Comparison of ENCODE assay signal across 23 mouse cellular contexts in the genomic region with DNA sequence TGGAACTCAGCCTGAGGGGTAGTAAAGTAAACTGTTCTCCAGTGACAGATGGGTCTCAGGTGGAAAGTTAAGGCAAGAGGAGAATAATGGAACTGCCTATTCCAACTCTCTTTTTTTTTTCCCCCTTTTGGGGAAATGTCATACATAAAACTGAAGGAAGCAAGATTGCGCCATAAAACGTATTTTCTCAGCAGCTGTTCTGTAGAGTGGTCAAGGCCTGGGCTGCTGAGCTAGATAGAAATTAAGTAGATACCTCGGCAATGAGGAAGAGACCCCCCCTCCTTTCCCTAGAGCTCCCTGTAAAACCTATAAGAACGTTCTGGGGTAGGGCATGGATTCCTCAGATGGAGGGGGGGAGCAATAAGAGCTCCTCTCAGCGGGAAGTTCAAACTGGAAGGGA. TPM values are rescaled to one million over a fixed set of nuclear protein-coding genes. Genes with fewer than 3 reads are reported as not detected.
DNase-seq lines count a peak whose midpoint lies in the region; ATAC-seq and TF ChIP-seq lines count a peak whose summit lies in the region.
"Had no signal": no experiment of that assay in that cellular context is flagged by ENCODE, and none has a peak within 500 bp of the region (broad histone marks: within the 10 kb centered on the region; RNA-seq: fewer than 3 reads in every experiment).

No protein-coding gene starts in this region.

- no peak for DNase-seq in hindbrain, embryonic 10.5 days (ENCODE audit: low spot score)
- no peak for DNase-seq in liver, postnatal 0 days
- DNase-seq in 416B (ENCODE audit: low read depth) = peak; percentile 70
- DNase-seq in gastrocnemius, adult 8-10 months (ENCODE audit: low spot score in 2 of 2) = no peak
- no peak for DNase-seq in left cerebral cortex, postnatal 36 days (ENCODE audit: low spot score in 2 of 2)
- DNase-seq: adrenal gland, postnatal 14 days; cerebellum, adult 2 months; cerebellum, postnatal 10 days; embryo, embryonic 11 days; gastrocnemius, adult 2 months; gastrocnemius, postnatal 36 days; heart, adult 2 months; heart, postnatal 14 days had no signal

- no peaks in the 10 kb centered on the region for H3K36me3 ChIP-seq in hindbrain, embryonic 10.5 days
- H3K36me3 ChIP-seq in hindbrain, embryonic 13.5 days = no peaks in the 10 kb centered on the region
- H3K36me3 ChIP-seq in liver, postnatal 0 days (replicated peaks; ENCODE audit: insufficient read depth, low read length) = no peaks in the 10 kb centered on the region
- no peaks in the 10 kb centered on the region for H3K36me3 ChIP-seq in liver, embryonic 12.5 days
- no peaks in the 10 kb centered on the region for H3K36me3 ChIP-seq in intestine, postnatal 0 days (ENCODE audit: control insufficient read depth, insufficient read depth)
- H3K36me3 ChIP-seq: embryonic facial prominence, embryonic 15.5 days; forebrain, embryonic 10.5 days; heart, embryonic 15.5 days; hindbrain, embryonic 15.5 days had no signal

- no peak for ATAC-seq in hindbrain, embryonic 13.5 days (ENCODE audit: low FRiP score)
- no peak for ATAC-seq in liver, postnatal 0 days
- no peak for ATAC-seq in liver, embryonic 12.5 days
- ATAC-seq in intestine, postnatal 0 days = no peak
- ATAC-seq: forebrain, embryonic 14.5 days had no signal

- no peaks in the 10 kb centered on the region for H3K9me3 ChIP-seq in hindbrain, embryonic 10.5 days
- no peaks in the 10 kb centered on the region for H3K9me3 ChIP-seq in hindbrain, embryonic 13.5 days
- no peaks in the 10 kb centered on the region for H3K9me3 ChIP-seq in liver, postnatal 0 days (ENCODE audit: low read length)
- no peaks in the 10 kb centered on the region for H3K9me3 ChIP-seq in liver, embryonic 12.5 days (replicated peaks)
- no peaks in the 10 kb centered on the region for H3K9me3 ChIP-seq in intestine, postnatal 0 days (ENCODE audit: control insufficient read depth)
- H3K9me3 ChIP-seq: embryonic facial prominence, embryonic 15.5 days; forebrain, embryonic 10.5 days; heart, embryonic 15.5 days; hindbrain, embryonic 15.5 days had no signal

- no peaks in the 10 kb centered on the region for H3K27me3 ChIP-seq in hindbrain, embryonic 10.5 days (ENCODE audit: insufficient read depth, poor library complexity, severe bottlenecking)
- H3K27me3 ChIP-seq in hindbrain, embryonic 13.5 days = 0 out of 2 replicates have a peak, but pooled peaks cover 1% of the 10 kb centered on the region
- H3K27me3 ChIP-seq in liver, postnatal 0 days (ENCODE audit: insufficient read depth, low read length) = no peaks in the 10 kb centered on the region
- peaks cover 3% of the 10 kb centered on the region; the same call in 1 of the 2 replicates for H3K27me3 ChIP-seq in liver, embryonic 12.5 days (replicated peaks)
- peaks cover 5% of the 10 kb centered on the region; the same call in 1 of the 2 replicates for H3K27me3 ChIP-seq in intestine, postnatal 0 days (replicated peaks; ENCODE audit: control insufficient read depth, insufficient read depth, low read length)
- H3K27me3 ChIP-seq: embryonic facial prominence, embryonic 15.5 days; heart, embryonic 15.5 days; hindbrain, embryonic 15.5 days had no signal

- TF ChIP-seq CTCF in liver, postnatal 0 days (IDR thresholded peaks at IDR 0.05; ENCODE audit: low read depth) = no peak
- no peak for TF ChIP-seq CTCF in intestine, postnatal 0 days (IDR thresholded peaks at IDR 0.05; ENCODE audit: low read depth)

- no peak overlapping the region for H3K4me3 ChIP-seq in hindbrain, embryonic 10.5 days
- H3K4me3 ChIP-seq in hindbrain, embryonic 13.5 days = no peak overlapping the region
- H3K4me3 ChIP-seq in liver, postnatal 0 days (ENCODE audit: low read depth, low read length) = no peak overlapping the region
- H3K4me3 ChIP-seq in liver, embryonic 12.5 days = no peak overlapping the region
- no peak overlapping the region for H3K4me3 ChIP-seq in intestine, postnatal 0 days (ENCODE audit: low read depth, low read length)
- H3K4me3 ChIP-seq: embryonic facial prominence, embryonic 15.5 days; erythroblast, embryonic 14.5 days; forebrain, embryonic 10.5 days; gastrocnemius, adult 2 months; heart, adult 2 months; heart, embryonic 15.5 days; hindbrain, embryonic 15.5 days had no signal

- no peak for TF ChIP-seq EP300 in liver, postnatal 0 days (IDR thresholded peaks at IDR 0.05; ENCODE audit: low read depth)

- no peak overlapping the region for H3K4me2 ChIP-seq in hindbrain, embryonic 13.5 days
- H3K4me2 ChIP-seq in liver, postnatal 0 days (ENCODE audit: low read depth, low read length) = peak overlapping the region; percentile 22; the same call in 1 of the 2 replicates
- no peak overlapping the region for H3K4me2 ChIP-seq in liver, embryonic 12.5 days
- 0 out of 2 replicates have a peak overlapping the region, but pooled peaks have one; percentile 6 for H3K4me2 ChIP-seq in intestine, postnatal 0 days (replicated peaks; ENCODE audit: low read depth)
- H3K4me2 ChIP-seq: embryonic facial prominence, embryonic 15.5 days; heart, embryonic 11.5 days; heart, embryonic 15.5 days; hindbrain, embryonic 15.5 days had no signal

- H3K27ac ChIP-seq in hindbrain, embryonic 10.5 days = peak overlapping the region; percentile 37
- no peak overlapping the region for H3K27ac ChIP-seq in hindbrain, embryonic 13.5 days
- peak overlapping the region; percentile 25; the same call in 1 of the 2 replicates for H3K27ac ChIP-seq in liver, postnatal 0 days (ENCODE audit: low read depth)
- no peak overlapping the region for H3K27ac ChIP-seq in liver, embryonic 12.5 days
- H3K27ac ChIP-seq in intestine, postnatal 0 days (ENCODE audit: low read depth, low read length) = no peak overlapping the region
- H3K27ac ChIP-seq: embryonic facial prominence, embryonic 15.5 days; forebrain, embryonic 10.5 days; gastrocnemius, adult 2 months; heart, adult 2 months; heart, embryonic 15.5 days; hindbrain, embryonic 15.5 days had no signal

- H3K9ac ChIP-seq in hindbrain, embryonic 13.5 days = no peak overlapping the region
- H3K9ac ChIP-seq in liver, postnatal 0 days (replicated peaks) = no peak overlapping the region
- no peak overlapping the region for H3K9ac ChIP-seq in liver, embryonic 12.5 days
- no peak overlapping the region for H3K9ac ChIP-seq in intestine, postnatal 0 days (ENCODE audit: low read depth, low read length)
- H3K9ac ChIP-seq: embryonic facial prominence, embryonic 15.5 days; heart, embryonic 15.5 days; hindbrain, embryonic 15.5 days had no signal

- peaks cover 21% of the 10 kb centered on the region for H3K4me1 ChIP-seq in hindbrain, embryonic 10.5 days (replicated peaks)
- H3K4me1 ChIP-seq in hindbrain, embryonic 13.5 days (replicated peaks) = peaks cover 3% of the 10 kb centered on the region; the same call in 1 of the 2 replicates
- peaks cover 3% of the 10 kb centered on the region for H3K4me1 ChIP-seq in liver, postnatal 0 days (ENCODE audit: insufficient read depth)
- H3K4me1 ChIP-seq in liver, embryonic 12.5 days = peaks cover 18% of the 10 kb centered on the region
- peaks cover 3% of the 10 kb centered on the region; the same call in 1 of the 2 replicates for H3K4me1 ChIP-seq in intestine, postnatal 0 days (replicated peaks; ENCODE audit: control insufficient read depth, insufficient read depth, low read length)

- intact Hi-C loops in left cerebral cortex, postnatal 36 days (cut with DNase I) = no loop called here

- WGBS in hindbrain, embryonic 10.5 days = 84% methylated on average over 5 of the region's 5 CpGs
- WGBS in hindbrain, embryonic 13.5 days = 80% methylated on average over 5 of the region's 5 CpGs
- whole genome bisulfite sequencing in liver, postnatal 0 days (ENCODE audit: insufficient replicate concordance) = 46% methylated on average over 5 of the region's 5 CpGs
- WGBS in liver, embryonic 12.5 days (ENCODE audit: insufficient replicate concordance) = 55% methylated on average over 5 of the region's 5 CpGs
- 51% methylated on average over 5 of the region's 5 CpGs for WGBS in intestine, postnatal 0 days

RNA-seq across cellular contexts. Expression of a gene that starts 26.6 kb away (rescaled TPM):
- polyA plus RNA-seq in hindbrain, embryonic 10.5 days (2016; fragmentation: Nextera tagmentation; extraction: Ambion mirVana) = 6.8 and 8.3 TPM in 2 replicates
- polyA plus RNA-seq in hindbrain, embryonic 13.5 days (2015; fragmentation: Nextera tagmentation; extraction: Ambion mirVana) = 11.5 and 12.3 TPM in 2 replicates
- 25.6 and 25.8 TPM in 2 replicates for polyA plus RNA-seq in liver, postnatal 0 days (2015; fragmentation: Nextera tagmentation; extraction: Ambion mirVana)
- 20.9 and 21.3 TPM in 2 replicates for polyA plus RNA-seq in liver, embryonic 12.5 days (2016; fragmentation: Nextera tagmentation; extraction: Ambion mirVana)
- 12.3 and 14.8 TPM in 2 replicates for polyA plus RNA-seq in intestine, postnatal 0 days (2015; fragmentation: Nextera tagmentation; extraction: Ambion mirVana)
- 1 to 10 TPM; 7.2 to 8.1 (median 7.8) TPM for total RNA-seq in gastrocnemius, adult 8-10 months (2022)
- total RNA-seq in left cerebral cortex, postnatal 36 days (2021) = 10 to 100 TPM; 19.3 to 20.0 TPM

RNA-seq across cellular contexts. Expression of a gene that starts 40.5 kb away (rescaled TPM):
- polyA plus RNA-seq in hindbrain, embryonic 10.5 days (2016; fragmentation: Nextera tagmentation; extraction: Ambion mirVana) = 3.7 and 4.2 TPM in 2 replicates
- polyA plus RNA-seq in hindbrain, embryonic 13.5 days (2015; fragmentation: Nextera tagmentation; extraction: Ambion mirVana) = 2.6 and 3.4 TPM in 2 replicates
- 1.3 and 1.4 TPM in 2 replicates for polyA plus RNA-seq in liver, postnatal 0 days (2015; fragmentation: Nextera tagmentation; extraction: Ambion mirVana)
- polyA plus RNA-seq in liver, embryonic 12.5 days (2016; fragmentation: Nextera tagmentation; extraction: Ambion mirVana) = 4.0 and 4.3 TPM in 2 replicates
- polyA plus RNA-seq in intestine, postnatal 0 days (2015; fragmentation: Nextera tagmentation; extraction: Ambion mirVana) = 2.3 and 3.4 TPM in 2 replicates
- 10 to 100 TPM; 11.9 to 15.9 (median 13.6) TPM for total RNA-seq in gastrocnemius, adult 8-10 months (2022)
- total RNA-seq in left cerebral cortex, postnatal 36 days (2021) = 10 to 100 TPM; 13.4 to 19.0 TPM

Comparison
In these comparisons a context has a peak if more than half of its experiments do, and no peak if none do; other contexts are left out.
1. H3K27ac ChIP-seq: peak in hindbrain, embryonic 10.5 days (single experiment) and liver, postnatal 0 days (single experiment); none in hindbrain, embryonic 13.5 days (single experiment), liver, embryonic 12.5 days (single experiment) and intestine, postnatal 0 days (single experiment).
2. H3K4me2 ChIP-seq: peak in liver, postnatal 0 days (single experiment) and intestine, postnatal 0 days (single experiment); none in hindbrain, embryonic 13.5 days (single experiment) and liver, embryonic 12.5 days (single experiment).